Mouse (Mus musculus): Measurements from ENCODE around the gene Atp6ap1. TPM values are rescaled to one million over a fixed set of nuclear protein-coding genes. Genes with fewer than 3 reads are reported as not detected.
A peak's percentile ranks its signal among the peaks of the same experiment; 100 is the strongest.

Gene Atp6ap1
- polyA plus RNA-seq, 2 experiments = 124 to 224 TPM

DNA sequence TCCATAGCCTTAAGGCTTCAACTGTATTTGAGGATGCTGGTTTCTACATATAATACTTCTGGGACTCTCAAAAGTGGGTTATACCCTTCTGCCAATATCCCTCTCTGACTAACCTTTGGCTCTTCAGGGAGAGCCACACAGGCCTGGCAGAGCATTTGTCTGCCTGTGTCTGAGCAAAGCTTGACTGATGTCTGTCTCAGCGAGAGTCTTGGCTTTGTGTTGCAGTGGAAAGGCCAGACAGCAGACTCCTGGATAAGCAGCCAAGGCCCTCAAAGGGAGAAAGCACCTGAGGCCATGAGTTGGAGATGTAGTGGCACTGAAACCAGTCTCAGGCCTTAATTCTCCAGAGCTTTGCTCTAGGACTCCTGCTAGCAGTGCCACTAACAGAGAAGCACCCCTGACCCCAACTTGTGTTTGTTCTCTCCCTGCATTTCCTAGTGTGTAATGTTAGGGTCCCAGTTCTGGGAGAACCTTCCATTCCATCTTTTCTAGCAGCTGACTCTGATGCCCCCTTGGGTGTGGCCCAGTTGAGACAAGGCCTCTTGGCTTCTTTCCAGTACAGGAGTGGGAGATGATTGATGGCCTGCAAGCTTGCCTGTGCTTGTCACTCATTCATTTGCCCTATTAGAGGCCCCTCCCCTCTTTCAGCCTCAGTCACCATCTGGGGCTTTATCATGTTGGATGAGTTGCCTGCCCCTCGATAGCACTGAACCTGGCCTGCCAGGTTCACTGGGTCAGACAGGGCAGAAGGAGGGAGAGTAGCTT lies 33.5 kb downstream of the Atp6ap1 start:
- 53% methylated on average over 2 of the region's 2 CpGs for WGBS
- no peaks in the 10 kb centered on the region for H3K27me3 ChIP-seq (ENCODE audit: control insufficient read depth, insufficient read depth, low read length)
- peak overlapping the region; percentile 65 for H3K9ac ChIP-seq (ENCODE audit: low read depth, low read length, severe bottlenecking)
- H3K9me3 ChIP-seq (ENCODE audit: control insufficient read depth, low read length) = no peaks in the 10 kb centered on the region
- peak overlapping the region; percentile 65 for H3K4me2 ChIP-seq (replicated peaks; ENCODE audit: low read depth, low read length, severe bottlenecking)
- TF ChIP-seq POLR2A (IDR thresholded peaks at IDR 0.05; ENCODE audit: borderline replicate concordance, extremely low read depth, insufficient read depth, insufficient read length) = no peak
- H3K27ac ChIP-seq (replicated peaks; ENCODE audit: low read depth, low read length) = no peak overlapping the region
- no peaks in the 10 kb centered on the region; the same call in 1 of the 2 replicates for H3K4me1 ChIP-seq (ENCODE audit: control insufficient read depth, insufficient read depth, low read length)
- H3K36me3 ChIP-seq (ENCODE audit: control insufficient read depth, insufficient read depth, low read length) = peaks cover 20% of the 10 kb centered on the region
- H3K4me3 ChIP-seq (replicated peaks; ENCODE audit: low read length) = peak overlapping the region; percentile 48
- ATAC-seq (ENCODE audit: low FRiP score, low read depth) (no peak), DNase-seq (ENCODE audit: low spot score) (peak; percentile 6)

DNA sequence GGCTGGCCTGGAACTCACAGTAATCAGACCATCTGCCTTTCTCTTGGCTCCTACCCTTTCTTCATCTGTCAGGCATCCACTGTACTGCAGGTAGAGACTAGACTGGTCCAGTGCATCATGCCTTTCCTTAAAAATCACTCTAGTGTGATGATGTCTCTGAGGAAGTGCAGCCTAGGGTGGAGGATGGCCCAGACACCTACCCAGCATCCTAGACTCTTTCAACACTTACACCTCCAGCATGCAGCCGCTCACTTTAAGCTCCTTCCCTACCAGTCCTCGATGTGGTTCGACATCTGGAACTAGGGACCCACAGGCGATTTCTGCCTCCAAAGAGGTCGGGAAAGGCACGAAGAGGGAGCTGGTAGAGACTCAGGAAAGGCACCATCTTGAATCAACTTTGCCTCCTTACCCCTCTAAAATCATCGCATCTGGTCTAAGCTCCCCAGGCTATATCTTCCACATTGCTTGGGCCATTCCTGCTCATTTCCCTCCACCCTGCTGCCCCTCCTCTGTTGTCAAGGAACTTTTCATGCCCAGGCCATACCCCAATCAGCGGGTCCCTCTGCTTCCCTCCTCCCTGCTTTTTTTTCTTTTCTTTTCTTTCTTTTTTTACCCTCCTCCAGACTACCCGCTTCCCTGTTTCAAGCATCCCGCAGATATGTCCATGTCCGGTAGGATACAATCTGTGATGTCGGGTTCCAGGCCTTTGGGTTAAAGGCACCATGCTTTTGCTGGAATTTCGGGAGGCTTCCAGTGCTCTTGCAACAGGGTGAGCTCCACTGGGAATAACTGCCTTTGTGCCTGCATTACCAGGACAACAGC lies 56.0 kb downstream of the Atp6ap1 start:
- Histone ChIP-seq H3K4me2 (replicated peaks; ENCODE audit: low read depth, low read length, severe bottlenecking) (peak overlapping the region; percentile 49), H3K27me3 (ENCODE audit: control insufficient read depth, insufficient read depth, low read length) (no peaks in the 10 kb centered on the region), H3K9me3 (ENCODE audit: control insufficient read depth, low read length) (no peaks in the 10 kb centered on the region), H3K36me3 (ENCODE audit: control insufficient read depth, insufficient read depth, low read length) (no peaks in the 10 kb centered on the region), H3K4me1 (ENCODE audit: control insufficient read depth, insufficient read depth, low read length) (0 out of 2 replicates have a peak, but pooled peaks cover 3% of the 10 kb centered on the region), H3K9ac (ENCODE audit: low read depth, low read length, severe bottlenecking) (peak overlapping the region; percentile 56), H3K27ac (replicated peaks; ENCODE audit: low read depth, low read length) (no peak overlapping the region), H3K4me3 (replicated peaks; ENCODE audit: low read length) (peak overlapping the region; percentile 47)
- ATAC-seq (ENCODE audit: low FRiP score, low read depth) (peak; percentile 53), DNase-seq (ENCODE audit: low spot score) (no peak)
- 26% methylated on average over 13 of the region's 13 CpGs for WGBS
- no peak for TF ChIP-seq POLR2A (IDR thresholded peaks at IDR 0.05; ENCODE audit: borderline replicate concordance, extremely low read depth, insufficient read depth, insufficient read length)

GRCm38 (mm10) chrX:74353467-74353770 lies 56.5 kb downstream of the Atp6ap1 start, which contains the start of gene Lage3:
TSS of gene Lage3 (minus strand) at chrX:74353618.
- Histone ChIP-seq H3K4me2 (replicated peaks; ENCODE audit: low read depth, low read length, severe bottlenecking) (peak within 1 kb of the TSS; percentile 49), H3K27ac (replicated peaks; ENCODE audit: low read depth, low read length) (no peak within 1 kb of the TSS), H3K9ac (ENCODE audit: low read depth, low read length, severe bottlenecking) (peak within 1 kb of the TSS; percentile 56), H3K4me1 (ENCODE audit: control insufficient read depth, insufficient read depth, low read length) (0 out of 2 replicates have a peak, but pooled peaks cover 3% of the 10 kb centered on the region), H3K27me3 (ENCODE audit: control insufficient read depth, insufficient read depth, low read length) (no peaks in the 10 kb centered on the region), H3K36me3 (ENCODE audit: control insufficient read depth, insufficient read depth, low read length) (no peaks in the 10 kb centered on the region), H3K9me3 (ENCODE audit: control insufficient read depth, low read length) (no peaks in the 10 kb centered on the region), H3K4me3 (replicated peaks; ENCODE audit: low read length) (peak within 1 kb of the TSS; percentile 47)
- 28% methylated on average over 13 of the region's 22 CpGs for WGBS
- ATAC-seq (ENCODE audit: low FRiP score, low read depth) (peak; percentile 83), DNase-seq (ENCODE audit: low spot score) (peak; percentile 55)
- TF ChIP-seq POLR2A (IDR thresholded peaks at IDR 0.05; ENCODE audit: borderline replicate concordance, extremely low read depth, insufficient read depth, insufficient read length) = 0 out of 2 replicates have a peak, but pooled peaks have one; percentile 34

Small RNA genes within 50 kb of the gene (microRNA-seq; reads per million reads assigned to microRNA genes)
- gene Mir7091 (not detected), gene Mir7092 (1.1 reads per million)

Other genes starting within 250 kb of the Atp6ap1 start
- gene Opn1mw, start 169.6 kb upstream of the Atp6ap1 start, polyA plus RNA-seq (2012; rRNA removed) = not detected in 2 replicates
- gene Opn1mw, start 169.6 kb upstream of the Atp6ap1 start, polyA plus RNA-seq (2014; fragmentation: Nextera tagmentation; extraction: Ambion mirVana) = not detected in 2 replicates
- 12.3 and 13.0 TPM in 2 replicates for gene Mecp2, start 161.7 kb upstream of the Atp6ap1 start, polyA plus RNA-seq (2012; rRNA removed)
- 9.0 and 11.1 TPM in 2 replicates for gene Mecp2, start 161.7 kb upstream of the Atp6ap1 start, polyA plus RNA-seq (2014; fragmentation: Nextera tagmentation; extraction: Ambion mirVana)
- gene Tex28, start 129.3 kb upstream of the Atp6ap1 start, polyA plus RNA-seq (2012; rRNA removed) = not detected in 2 replicates
- not detected in 2 replicates for gene Tex28, start 129.3 kb upstream of the Atp6ap1 start, polyA plus RNA-seq (2014; fragmentation: Nextera tagmentation; extraction: Ambion mirVana)
- gene Tktl1, start 119.8 kb upstream of the Atp6ap1 start, polyA plus RNA-seq (2012; rRNA removed) = 0.03 and 0.04 TPM in 2 replicates
- gene Tktl1, start 119.8 kb upstream of the Atp6ap1 start, polyA plus RNA-seq (2014; fragmentation: Nextera tagmentation; extraction: Ambion mirVana) = not detected in 2 replicates
- gene Flna, start 47.3 kb upstream of the Atp6ap1 start, polyA plus RNA-seq (2012; rRNA removed) = 573 and 611 TPM in 2 replicates
- 335 and 363 TPM in 2 replicates for gene Flna, start 47.3 kb upstream of the Atp6ap1 start, polyA plus RNA-seq (2014; fragmentation: Nextera tagmentation; extraction: Ambion mirVana)
- 107 and 143 TPM in 2 replicates for gene Emd, start 42.4 kb upstream of the Atp6ap1 start, polyA plus RNA-seq (2012; rRNA removed)
- 28.0 and 30.4 TPM in 2 replicates for gene Emd, start 42.4 kb upstream of the Atp6ap1 start, polyA plus RNA-seq (2014; fragmentation: Nextera tagmentation; extraction: Ambion mirVana)
- gene Rpl10, start 26.3 kb upstream of the Atp6ap1 start, polyA plus RNA-seq (2012; rRNA removed) = 2,306 and 2,672 TPM in 2 replicates
- 939 and 993 TPM in 2 replicates for gene Rpl10, start 26.3 kb upstream of the Atp6ap1 start, polyA plus RNA-seq (2014; fragmentation: Nextera tagmentation; extraction: Ambion mirVana)
- gene Taz, start 15.2 kb upstream of the Atp6ap1 start, polyA plus RNA-seq (2012; rRNA removed) = 99.7 and 116 TPM in 2 replicates
- 64.0 and 70.6 TPM in 2 replicates for gene Taz, start 15.2 kb upstream of the Atp6ap1 start, polyA plus RNA-seq (2014; fragmentation: Nextera tagmentation; extraction: Ambion mirVana)
- 20.2 and 24.3 TPM in 2 replicates for gene Dnase1l1, start 14.8 kb upstream of the Atp6ap1 start, polyA plus RNA-seq (2012; rRNA removed)
- 12.8 and 14.4 TPM in 2 replicates for gene Dnase1l1, start 14.8 kb upstream of the Atp6ap1 start, polyA plus RNA-seq (2014; fragmentation: Nextera tagmentation; extraction: Ambion mirVana)
- 567 and 604 TPM in 2 replicates for gene Gdi1, start 7.9 kb downstream of the Atp6ap1 start, polyA plus RNA-seq (2012; rRNA removed)
- 147 and 183 TPM in 2 replicates for gene Gdi1, start 7.9 kb downstream of the Atp6ap1 start, polyA plus RNA-seq (2014; fragmentation: Nextera tagmentation; extraction: Ambion mirVana)
- 31.5 and 49.7 TPM in 2 replicates for gene Fam50a, start 15.9 kb downstream of the Atp6ap1 start, polyA plus RNA-seq (2012; rRNA removed)
- 53.5 and 53.7 TPM in 2 replicates for gene Fam50a, start 15.9 kb downstream of the Atp6ap1 start, polyA plus RNA-seq (2014; fragmentation: Nextera tagmentation; extraction: Ambion mirVana)
- gene Plxna3, start 32.0 kb downstream of the Atp6ap1 start, polyA plus RNA-seq (2012; rRNA removed) = 117 and 152 TPM in 2 replicates
- 21.4 and 21.8 TPM in 2 replicates for gene Plxna3, start 32.0 kb downstream of the Atp6ap1 start, polyA plus RNA-seq (2014; fragmentation: Nextera tagmentation; extraction: Ambion mirVana)
- gene Lage3, start 56.5 kb downstream of the Atp6ap1 start, polyA plus RNA-seq (2012; rRNA removed) = 104 and 119 TPM in 2 replicates
- gene Lage3, start 56.5 kb downstream of the Atp6ap1 start, polyA plus RNA-seq (2014; fragmentation: Nextera tagmentation; extraction: Ambion mirVana) = 105 and 106 TPM in 2 replicates
- 58.5 and 60.7 TPM in 2 replicates for gene Ubl4a, start 76.1 kb downstream of the Atp6ap1 start, polyA plus RNA-seq (2012; rRNA removed)
- 77.1 and 79.6 TPM in 2 replicates for gene Ubl4a, start 76.1 kb downstream of the Atp6ap1 start, polyA plus RNA-seq (2014; fragmentation: Nextera tagmentation; extraction: Ambion mirVana)
- 16.0 and 21.0 TPM in 2 replicates for gene Slc10a3, start 76.3 kb downstream of the Atp6ap1 start, polyA plus RNA-seq (2012; rRNA removed)
- gene Slc10a3, start 76.3 kb downstream of the Atp6ap1 start, polyA plus RNA-seq (2014; fragmentation: Nextera tagmentation; extraction: Ambion mirVana) = 20.2 and 24.4 TPM in 2 replicates
- 50.6 and 60.3 TPM in 2 replicates for gene Fam3a, start 96.2 kb downstream of the Atp6ap1 start, polyA plus RNA-seq (2012; rRNA removed)
- 39.3 and 41.8 TPM in 2 replicates for gene Fam3a, start 96.2 kb downstream of the Atp6ap1 start, polyA plus RNA-seq (2014; fragmentation: Nextera tagmentation; extraction: Ambion mirVana)
- 13.7 and 17.4 TPM in 2 replicates for gene Ikbkg, start 96.2 kb downstream of the Atp6ap1 start, polyA plus RNA-seq (2012; rRNA removed)
- gene Ikbkg, start 96.2 kb downstream of the Atp6ap1 start, polyA plus RNA-seq (2014; fragmentation: Nextera tagmentation; extraction: Ambion mirVana) = 23.9 and 25.6 TPM in 2 replicates
- gene G6pdx, start 132.1 kb downstream of the Atp6ap1 start, polyA plus RNA-seq (2012; rRNA removed) = 35.2 and 35.4 TPM in 2 replicates
- gene G6pdx, start 132.1 kb downstream of the Atp6ap1 start, polyA plus RNA-seq (2014; fragmentation: Nextera tagmentation; extraction: Ambion mirVana) = 48.3 and 51.8 TPM in 2 replicates
- 1.1 and 2.8 TPM in 2 replicates for gene Gm6880, start 184.3 kb downstream of the Atp6ap1 start, polyA plus RNA-seq (2012; rRNA removed)
- 1.4 and 2.7 TPM in 2 replicates for gene Gm6880, start 184.3 kb downstream of the Atp6ap1 start, polyA plus RNA-seq (2014; fragmentation: Nextera tagmentation; extraction: Ambion mirVana)